Mouse (Mus musculus) myocyte (in vitro differentiated cells): ENCODE data around the gene Slx4. TPM values are rescaled to one million over a fixed set of nuclear protein-coding genes. Genes with fewer than 3 reads are reported as not detected.
A peak's percentile ranks its signal among the peaks of the same experiment; 100 is the strongest.

Source experiments
- H3K27me3 ChIP-seq: one replicate; pipeline ENCODE4 v1.6.1; 2011; ENCODE audit not compliant: control insufficient read depth, insufficient read depth, insufficient read length
- H3K36me3 ChIP-seq: one replicate; pipeline ENCODE4 v1.6.1; 2011; ENCODE audit not compliant: control insufficient read depth, insufficient read depth
- H3K4me2 ChIP-seq: one replicate; pipeline ENCODE4 v1.6.1; 2011; ENCODE audit warnings: low read depth, control low read depth
- H3K4me3 ChIP-seq: one replicate; pipeline ENCODE4 v1.5.1; 2011; ENCODE audit warnings: mild to moderate bottlenecking, control low read depth, moderate library complexity
- H3K79me2 ChIP-seq: one replicate; pipeline ENCODE4 v1.6.1; 2011; ENCODE audit not compliant: control insufficient read depth, insufficient read depth
- H3ac ChIP-seq: one replicate; pipeline ENCODE4 v1.6.1; 2011; ENCODE audit not compliant: control insufficient read depth, insufficient read length
- CEBPB ChIP-seq: IDR thresholded peaks from 2 replicates; pipeline ENCODE4 v1.6.1; 2011; ENCODE audit warnings: mild to moderate bottlenecking, moderate library complexity; ENCODE audit not compliant: poor library complexity, insufficient read depth, severe bottlenecking
- E2F4 ChIP-seq: IDR thresholded peaks from one replicate; pipeline ENCODE4 v1.6.1; 2011; ENCODE audit warnings: mild to moderate bottlenecking, control low read depth, moderate library complexity; ENCODE audit not compliant: insufficient read depth
- MAX ChIP-seq: IDR thresholded peaks from one replicate; pipeline ENCODE4 v1.6.1; 2011; ENCODE audit warnings: low read depth, mild to moderate bottlenecking, control low read depth
- MYOD1 ChIP-seq, 3 experiments: IDR thresholded peaks; one replicate each; pipeline ENCODE4 v1.6.1; 2011; ENCODE audit warnings: control low read depth in 2 of 3, low read depth in 2 of 3, mild to moderate bottlenecking in 2 of 3, moderate library complexity in 1 of 3; ENCODE audit not compliant: insufficient read length in 2 of 3, control insufficient read depth in 1 of 3
- MYOG ChIP-seq, 3 experiments: IDR thresholded peaks; one replicate each; pipeline ENCODE4 v1.6.1; 2011; ENCODE audit warnings: control low read depth in 2 of 3, low read depth in 2 of 3, mild to moderate bottlenecking in 2 of 3; ENCODE audit not compliant: insufficient read length in 2 of 3, control insufficient read depth in 1 of 3, insufficient read depth in 1 of 3
- POLR2A ChIP-seq: IDR thresholded peaks from one replicate; pipeline ENCODE4 v1.6.1; 2011; ENCODE audit warnings: low read depth, mild to moderate bottlenecking, control low read depth, moderate library complexity; ENCODE audit not compliant: insufficient read length
- POLR2AphosphoS2 ChIP-seq: IDR thresholded peaks from one replicate; pipeline ENCODE4 v1.6.1; 2011; ENCODE audit warnings: low read depth, control low read depth; ENCODE audit not compliant: insufficient read length
- REST ChIP-seq: IDR thresholded peaks from one replicate; pipeline ENCODE4 v1.6.1; 2011; ENCODE audit warnings: mild to moderate bottlenecking, control low read depth, moderate library complexity; ENCODE audit not compliant: insufficient read depth, insufficient read length
- SRF ChIP-seq: IDR thresholded peaks from one replicate; pipeline ENCODE4 v1.6.1; 2011; ENCODE audit warnings: low read depth; ENCODE audit not compliant: control insufficient read depth, insufficient read length
- TCF12 ChIP-seq: IDR thresholded peaks from one replicate; pipeline ENCODE4 v1.6.1; 2011; ENCODE audit warnings: mild to moderate bottlenecking, control low read depth; ENCODE audit not compliant: poor library complexity, insufficient read depth, severe bottlenecking
- TCF3 ChIP-seq: IDR thresholded peaks from one replicate; pipeline ENCODE4 v1.6.1; 2011; ENCODE audit warnings: low read depth, control low read depth; ENCODE audit not compliant: insufficient read length
- USF1 ChIP-seq: IDR thresholded peaks from one replicate; pipeline ENCODE4 v1.6.1; 2011; ENCODE audit warnings: low read depth, mild to moderate bottlenecking, control low read depth, moderate library complexity
- polyA plus RNA-seq: library from polyadenylated mRNA; unstranded; fragments of >200 nt; fragmentation: generic; extraction: Trizol; gene quantifications from one replicate; pipeline ENCODE4 v1.2.1, GENCODE M21; 2012; ENCODE audit warnings: missing spikeins

Slx4 gene
- polyA plus RNA-seq, 1 experiment = 11.9 TPM

GRCm38 (mm10) chr16:3964990-3965389 is 38.6 kb downstream of the Slx4 start:
- Histone ChIP-seq H3K27me3 (peaks cover 6% of the 10 kb centered on the region), H3K36me3 (no peaks in the 10 kb centered on the region), H3K4me3 (no peak overlapping the region), H3K79me2 (no peaks in the 10 kb centered on the region), H3ac (no peak overlapping the region), H3K4me2 (no peak overlapping the region)
- TF ChIP-seq MAX (no peak), TCF12 (no peak), E2F4 (no peak), MYOD1 (IDR thresholded peaks at IDR 0.05; ENCODE audit: control insufficient read depth in 1 of 3, insufficient read length in 2 of 3, low read depth in 2 of 3) (no peak), SRF (no peak), POLR2AphosphoS2 (no peak), TCF3 (no peak), REST (no peak), MYOG (IDR thresholded peaks at IDR 0.05; ENCODE audit: control insufficient read depth in 1 of 3, insufficient read depth in 1 of 3, insufficient read length in 2 of 3, low read depth in 2 of 3) (no peak), POLR2A (no peak), USF1 (no peak), CEBPB (no peak)

- H3K4me2 ChIP-seq = peak overlapping the region; percentile 56
- H3K79me2 ChIP-seq = no peaks in the 10 kb centered on the region
- H3K36me3 ChIP-seq = no peaks in the 10 kb centered on the region
- H3ac ChIP-seq = no peak overlapping the region
- no peaks in the 10 kb centered on the region for H3K27me3 ChIP-seq
- no peak overlapping the region for H3K4me3 ChIP-seq
- TF ChIP-seq CEBPB = no peak
- TF ChIP-seq POLR2AphosphoS2 = no peak
- TF ChIP-seq MAX = no peak
- no peak for TF ChIP-seq MYOD1 (IDR thresholded peaks at IDR 0.05; ENCODE audit: control insufficient read depth in 1 of 3, insufficient read length in 2 of 3, low read depth in 2 of 3)
- no peak for TF ChIP-seq E2F4
- no peak for TF ChIP-seq SRF
- TF ChIP-seq MYOG (IDR thresholded peaks at IDR 0.05; ENCODE audit: control insufficient read depth in 1 of 3, insufficient read depth in 1 of 3, insufficient read length in 2 of 3, low read depth in 2 of 3) = no peak
- TF ChIP-seq USF1 = no peak
- no peak for TF ChIP-seq POLR2A
- TF ChIP-seq REST = no peak
- TF ChIP-seq TCF3 = no peak
- TF ChIP-seq TCF12 = no peak
These were observed 44.3 kb downstream of the Slx4 start for GRCm38 (mm10) chr16:3959261-3959660.

- H3K79me2 ChIP-seq = no peaks in the 10 kb centered on the region
- TF ChIP-seq MYOG (IDR thresholded peaks at IDR 0.05; ENCODE audit: control insufficient read depth in 1 of 3, insufficient read depth in 1 of 3, insufficient read length in 2 of 3, low read depth in 2 of 3) (no peak), MAX (peak; percentile 65), USF1 (peak; percentile 93), CEBPB (0 out of 2 replicates have a peak, but pooled peaks have one; percentile 35)
- no peaks in the 10 kb centered on the region for H3K27me3 ChIP-seq
These were observed 47.2 kb downstream of the Slx4 start for GRCm38 (mm10) chr16:3956369-3956768.

GRCm38 (mm10) chr16:3951141-3951540 is 52.4 kb downstream of the Slx4 start:
- H3K79me2 ChIP-seq = no peaks in the 10 kb centered on the region
- no peaks in the 10 kb centered on the region for H3K36me3 ChIP-seq
- TF ChIP-seq MYOD1 (IDR thresholded peaks at IDR 0.05; ENCODE audit: control insufficient read depth in 1 of 3, insufficient read length in 2 of 3, low read depth in 2 of 3) (no peak), POLR2A (no peak), E2F4 (no peak), TCF12 (no peak), CEBPB (no peak), REST (no peak), MAX (no peak), USF1 (no peak), SRF (no peak), TCF3 (no peak)

More at GRCm38 (mm10) chr16:3956369-3956768, 47.2 kb downstream of the Slx4 start:
- Histone ChIP-seq H3ac (no peak overlapping the region), H3K36me3 (no peaks in the 10 kb centered on the region), H3K4me2 (peak overlapping the region; percentile 34), H3K4me3 (no peak overlapping the region)

GRCm38 (mm10) chr16:3934701-3935100 is 68.9 kb downstream of the Slx4 start:
- Histone ChIP-seq H3K36me3 (peaks cover 9% of the 10 kb centered on the region), H3ac (no peak overlapping the region), H3K4me2 (no peak overlapping the region), H3K4me3 (no peak overlapping the region), H3K27me3 (no peaks in the 10 kb centered on the region), H3K79me2 (no peaks in the 10 kb centered on the region)
- TF ChIP-seq E2F4 (no peak), TCF3 (no peak), MYOD1 (IDR thresholded peaks at IDR 0.05; ENCODE audit: control insufficient read depth in 1 of 3, insufficient read length in 2 of 3, low read depth in 2 of 3) (no peak)

More at GRCm38 (mm10) chr16:3951141-3951540, 52.4 kb downstream of the Slx4 start:
- Histone ChIP-seq H3ac (no peak overlapping the region), H3K4me2 (no peak overlapping the region), H3K27me3 (no peaks in the 10 kb centered on the region), H3K4me3 (no peak overlapping the region)
